Mouse (Mus musculus) bone marrow macrophage, adult 2 months (primary cell): Measurements from ENCODE around the gene Tbccd1.

Source experiments
- CTCF ChIP-seq: IDR thresholded peaks from 2 replicates; pipeline ENCODE4 v1.5.1; 2012; ENCODE audit warnings: low read depth, mild to moderate bottlenecking, low read length, moderate library complexity
- POLR2A ChIP-seq: IDR thresholded peaks from 2 replicates; pipeline ENCODE4 v1.6.1; 2012; ENCODE audit warnings: mild to moderate bottlenecking, low read depth, low read length, borderline replicate concordance

GRCm38 (mm10) chr16:22779228-22779835 is 78.1 kb downstream of the Tbccd1 start:
- TF ChIP-seq CTCF (no peak), POLR2A (no peak)
